Mouse (Mus musculus) liver, embryonic 12.5 days (tissue): ENCODE measurements at regions not wholly inside any gene's neighbourhood (a gene's known extent, or its start where the extent isn't known, plus 50 kb on each side); places are given as distances from the start of the nearest gene placed in this dataset.

Source experiments
- ATAC-seq: fragments of 200-750 bp; cut with Nextera tagmentation; 2 replicates; pipeline ENCODE4 v1.8.0; 2017; ENCODE audit warnings: moderate number of reproducible peaks, mild to moderate bottlenecking, moderate library complexity
- H3K27ac ChIP-seq: fragments of 300-500 bp; sonication (generic); 2 replicates; pipeline ENCODE4 v1.5.1; 2016; ENCODE audit warnings: mild to moderate bottlenecking
- H3K27me3 ChIP-seq: fragments of 300-500 bp; sonication (generic); replicated peaks from 2 replicates; pipeline ENCODE4 v1.6.1; 2016; ENCODE audit warnings: mild to moderate bottlenecking, moderate library complexity
- H3K36me3 ChIP-seq: fragments of 300-500 bp; sonication (generic); 2 replicates; pipeline ENCODE4 v1.6.1; 2016; ENCODE audit warnings: mild to moderate bottlenecking, moderate library complexity
- H3K4me1 ChIP-seq: fragments of 300-500 bp; sonication (generic); 2 replicates; pipeline ENCODE4 v1.6.1; 2016
- H3K4me2 ChIP-seq: fragments of 300-500 bp; sonication (generic); 2 replicates; pipeline ENCODE4 v1.6.1; 2016; ENCODE audit warnings: mild to moderate bottlenecking, moderate library complexity
- H3K4me3 ChIP-seq: fragments of 300-500 bp; sonication (generic); 2 replicates; pipeline ENCODE4 v1.5.1; 2016; ENCODE audit warnings: mild to moderate bottlenecking, moderate library complexity
- H3K9ac ChIP-seq: fragments of 300-500 bp; sonication (generic); 2 replicates; pipeline ENCODE4 v1.6.1; 2016; ENCODE audit warnings: mild to moderate bottlenecking, moderate library complexity
- H3K9me3 ChIP-seq: fragments of 300-500 bp; sonication (generic); replicated peaks from 2 replicates; pipeline ENCODE4 v1.6.1; 2016; ENCODE audit warnings: mild to moderate bottlenecking, moderate library complexity
- WGBS: fragments of 180-500 bp; shearing (Covaris S2); methylation state at CpG from one replicate; pipeline ENCODE4 v1.1.7; 2016; ENCODE audit not compliant: insufficient replicate concordance; 5-methylcytosine and 5-hydroxymethylcytosine counted together

DNA sequence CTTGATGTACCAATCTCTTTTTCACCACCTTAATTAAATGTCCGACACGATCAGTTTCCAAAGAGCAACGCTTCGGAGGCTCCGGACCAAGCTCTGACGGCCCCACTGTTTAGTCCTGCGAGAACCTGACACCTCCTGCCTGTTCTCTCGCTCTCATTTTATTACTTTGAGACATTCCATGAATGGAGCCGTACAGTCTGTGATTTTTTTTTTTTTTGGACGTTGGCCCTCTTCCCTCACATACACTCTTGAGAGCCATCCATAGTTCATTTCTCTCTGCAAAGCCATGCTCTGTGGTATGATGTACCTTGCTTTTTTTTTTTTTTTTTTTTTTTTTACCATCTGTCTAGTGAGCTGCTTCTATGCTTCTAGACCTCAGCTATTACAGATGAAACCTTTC, 106.7 kb downstream of the Nxnl2 start:
- H3K4me2 ChIP-seq: no peak overlapping the region
- no peak for ATAC-seq
- H3K4me3 ChIP-seq: no peak overlapping the region
- no peak overlapping the region for H3K9ac ChIP-seq
- 69% methylated on average over 10 of the region's 10 CpGs for WGBS
- no peaks in the 10 kb centered on the region for H3K9me3 ChIP-seq
- H3K36me3 ChIP-seq: no peaks in the 10 kb centered on the region
- H3K27ac ChIP-seq: no peak overlapping the region
- H3K27me3 ChIP-seq: no peaks in the 10 kb centered on the region
- H3K4me1 ChIP-seq: no peaks in the 10 kb centered on the region

DNA sequence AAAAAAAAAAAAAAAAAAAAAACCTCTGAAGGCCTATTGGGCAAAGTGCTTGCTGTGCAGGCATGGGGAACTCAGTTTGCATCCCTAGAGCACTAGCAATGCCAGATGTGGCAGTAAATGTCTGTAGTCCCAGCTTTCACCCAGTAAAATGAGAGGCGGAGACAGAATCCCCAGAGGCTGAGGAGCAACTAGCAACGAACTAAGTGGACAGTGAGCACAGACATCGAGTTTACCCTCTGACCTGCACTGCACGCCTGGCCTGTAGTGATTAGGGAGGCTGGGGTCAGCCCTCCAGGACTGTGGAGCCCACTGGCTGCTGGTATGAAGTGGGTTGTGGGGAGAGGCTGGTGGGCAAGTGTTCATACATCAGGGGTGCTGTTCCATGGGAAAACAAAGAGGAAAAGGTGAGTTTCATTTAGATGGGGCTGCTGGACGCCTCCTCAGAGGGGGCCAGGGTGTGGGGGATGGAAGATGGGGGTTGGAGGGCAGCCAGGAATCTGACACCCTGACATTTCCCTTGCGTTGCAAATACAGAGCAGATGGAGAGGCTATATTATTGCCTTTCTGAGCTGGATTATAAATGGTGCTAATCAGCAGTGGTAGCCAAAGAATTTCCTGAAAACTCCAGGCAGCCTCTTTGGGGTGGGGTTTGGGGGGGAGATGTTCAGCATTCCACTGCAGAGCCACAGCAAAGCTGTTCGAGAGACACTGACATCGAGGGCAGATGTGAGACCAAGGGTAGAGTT, 109.0 kb downstream of the Nxnl2 start:
- Histone ChIP-seq H3K27me3 (no peaks in the 10 kb centered on the region), H3K27ac (no peak overlapping the region), H3K4me1 (no peaks in the 10 kb centered on the region), H3K9me3 (peaks cover 9% of the 10 kb centered on the region), H3K36me3 (no peaks in the 10 kb centered on the region), H3K4me3 (no peak overlapping the region), H3K9ac (no peak overlapping the region), H3K4me2 (no peak overlapping the region)
- 47% methylated on average over 8 of the region's 8 CpGs for WGBS
- no peak for ATAC-seq

DNA sequence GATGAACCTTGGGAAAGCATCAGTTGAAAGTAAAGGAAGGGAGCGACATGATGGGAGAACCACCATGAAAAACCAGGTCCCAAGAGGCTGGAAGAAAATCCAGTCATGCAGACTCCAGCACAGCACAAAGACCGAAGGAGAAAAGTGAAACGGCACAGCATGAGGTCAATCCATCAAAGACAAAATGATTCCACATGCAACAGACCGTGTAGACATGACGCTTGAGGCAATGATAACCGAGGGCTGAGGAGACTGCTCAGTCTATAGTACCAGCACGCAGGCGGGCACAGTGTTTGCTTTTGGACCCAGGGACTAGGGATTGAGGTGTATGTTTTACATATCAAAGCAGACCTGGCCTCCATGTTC, 109.5 kb downstream of the Nxnl2 start:
- peaks cover 13% of the 10 kb centered on the region for H3K9me3 ChIP-seq
- H3K4me2 ChIP-seq: no peak overlapping the region
- WGBS: 63% methylated on average over 8 of the region's 8 CpGs
- H3K9ac ChIP-seq: no peak overlapping the region
- no peaks in the 10 kb centered on the region for H3K36me3 ChIP-seq
- no peak overlapping the region for H3K27ac ChIP-seq
- H3K27me3 ChIP-seq: no peaks in the 10 kb centered on the region
- no peaks in the 10 kb centered on the region for H3K4me1 ChIP-seq
- no peak overlapping the region for H3K4me3 ChIP-seq
- ATAC-seq: no peak

DNA sequence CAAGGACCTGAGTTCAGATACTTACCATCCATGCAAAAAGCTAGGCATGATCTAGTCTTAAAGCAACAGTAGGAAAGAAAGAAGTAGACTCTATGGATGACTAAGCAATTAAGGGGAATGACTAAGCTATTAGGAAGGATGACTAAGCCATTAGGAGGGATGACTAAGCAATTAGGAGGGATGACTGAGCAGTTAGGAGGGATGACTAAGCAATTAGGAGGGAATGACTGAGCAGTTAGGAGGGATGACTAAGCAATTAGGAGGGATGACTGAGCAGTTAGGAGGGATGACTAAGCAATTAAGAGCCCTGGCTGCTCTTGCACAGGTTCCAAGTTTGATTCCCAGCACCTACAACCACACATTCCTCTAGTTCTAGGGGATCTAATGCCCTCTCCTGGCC, 113.9 kb downstream of the Nxnl2 start:
- Histone ChIP-seq H3K36me3 (no peaks in the 10 kb centered on the region), H3K4me2 (no peak overlapping the region), H3K9ac (no peak overlapping the region), H3K27ac (no peak overlapping the region), H3K27me3 (no peaks in the 10 kb centered on the region), H3K9me3 (peaks cover 15% of the 10 kb centered on the region), H3K4me1 (no peaks in the 10 kb centered on the region), H3K4me3 (no peak overlapping the region)
- ATAC-seq: no peak

DNA sequence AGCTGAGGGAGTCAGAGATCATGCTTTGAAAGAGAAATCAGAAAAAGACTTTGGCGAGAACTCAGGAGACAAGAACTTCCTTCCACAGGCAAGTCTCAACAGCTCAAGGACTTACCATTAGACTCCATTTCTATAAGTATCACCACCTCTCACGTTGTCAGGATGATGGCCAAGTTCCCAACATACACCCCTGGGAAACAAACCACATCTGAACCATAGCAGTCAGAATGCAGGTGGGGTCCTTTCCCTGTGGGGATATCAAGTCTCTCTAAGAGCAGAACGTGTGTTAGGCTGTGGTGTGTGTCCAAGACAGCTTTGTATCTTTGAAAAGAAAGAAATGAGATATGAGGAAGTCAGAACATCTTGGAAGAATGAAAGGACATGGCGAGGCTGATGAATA, 118.6 kb downstream of the Nxnl2 start:
- WGBS: 55% methylated on average over 4 of the region's 4 CpGs
- H3K9ac ChIP-seq: no peak overlapping the region
- H3K36me3 ChIP-seq: no peaks in the 10 kb centered on the region
- no peaks in the 10 kb centered on the region for H3K4me1 ChIP-seq
- H3K4me3 ChIP-seq: no peak overlapping the region
- no peak overlapping the region for H3K27ac ChIP-seq
- H3K4me2 ChIP-seq: no peak overlapping the region
- ATAC-seq: no peak
- peaks cover 10% of the 10 kb centered on the region for H3K9me3 ChIP-seq
- H3K27me3 ChIP-seq: no peaks in the 10 kb centered on the region

DNA sequence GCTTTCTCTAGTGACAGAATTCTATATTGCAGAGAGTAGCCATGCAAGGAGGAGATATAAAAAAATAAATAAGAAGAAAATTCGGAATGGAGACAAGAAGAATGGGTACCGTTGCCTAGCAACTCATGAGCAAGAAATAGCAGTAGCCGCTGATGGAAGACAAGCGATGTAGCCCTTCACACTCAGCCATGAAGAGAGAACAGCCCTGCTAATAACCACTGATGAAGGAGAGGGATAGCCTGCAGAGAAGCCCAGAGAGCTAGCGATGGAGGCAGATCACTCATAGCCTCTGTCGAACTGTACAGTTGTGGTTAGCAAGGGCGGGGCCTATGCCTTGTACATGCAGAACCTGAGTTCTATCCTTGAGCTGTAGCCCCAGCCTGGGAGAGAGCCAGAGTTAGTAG, 118.4 kb upstream of the S1pr3 start:
- Histone ChIP-seq H3K4me1 (no peaks in the 10 kb centered on the region), H3K27me3 (no peaks in the 10 kb centered on the region), H3K27ac (no peak overlapping the region), H3K4me2 (no peak overlapping the region), H3K4me3 (no peak overlapping the region), H3K9me3 (peaks cover 4% of the 10 kb centered on the region; the same call in 1 of the 2 replicates), H3K36me3 (no peaks in the 10 kb centered on the region), H3K9ac (no peak overlapping the region)
- 72% methylated on average over 7 of the region's 7 CpGs for WGBS
- ATAC-seq: no peak

DNA sequence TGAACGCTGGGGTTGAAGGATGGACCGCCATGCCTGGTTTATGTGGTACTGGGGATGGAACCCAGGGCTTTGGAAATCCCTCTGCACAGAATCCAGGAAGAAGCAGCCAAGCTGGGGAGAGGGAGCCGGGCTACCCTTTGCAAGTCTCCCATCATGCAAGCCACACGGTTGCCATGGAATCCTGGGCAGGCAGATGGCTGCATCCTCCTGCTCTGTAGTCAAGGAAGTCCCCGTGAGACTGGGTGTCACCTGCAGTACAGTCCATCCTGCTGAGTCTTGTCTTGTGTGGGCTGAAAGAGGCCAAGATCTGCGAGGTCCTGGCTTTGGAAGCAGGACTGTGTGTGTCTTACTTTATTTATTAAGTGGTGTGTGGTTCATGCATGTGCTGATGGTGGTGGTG, 117.5 kb upstream of the S1pr3 start:
- Histone ChIP-seq H3K9ac (no peak overlapping the region), H3K4me3 (no peak overlapping the region), H3K27ac (no peak overlapping the region), H3K27me3 (no peaks in the 10 kb centered on the region), H3K4me1 (no peaks in the 10 kb centered on the region), H3K9me3 (no peaks in the 10 kb centered on the region), H3K36me3 (no peaks in the 10 kb centered on the region), H3K4me2 (no peak overlapping the region)
- ATAC-seq: no peak
- WGBS: 71% methylated on average over 6 of the region's 6 CpGs

DNA sequence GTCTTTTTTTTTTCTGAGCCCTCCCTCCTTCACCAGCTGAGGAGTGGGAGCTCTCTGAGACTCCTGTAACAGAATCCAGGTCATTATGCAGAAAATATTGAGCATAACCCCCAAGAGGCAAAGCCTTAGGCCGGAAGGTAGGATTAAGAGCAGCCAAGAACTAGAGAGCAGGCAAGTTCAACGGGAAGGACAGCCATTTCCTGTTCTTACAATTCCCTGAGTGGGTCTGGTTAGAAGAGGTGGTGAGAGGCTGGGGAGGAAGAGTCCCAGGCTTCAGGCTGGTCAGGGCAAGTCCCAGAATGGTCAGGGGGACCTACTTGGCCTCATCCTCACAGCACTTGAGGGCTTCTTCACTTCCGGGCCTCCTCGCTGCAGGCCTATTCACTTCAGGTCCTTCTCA, 115.4 kb upstream of the S1pr3 start:
- Histone ChIP-seq H3K4me3 (no peak overlapping the region), H3K9me3 (no peaks in the 10 kb centered on the region), H3K9ac (no peak overlapping the region), H3K4me2 (no peak overlapping the region), H3K27me3 (no peaks in the 10 kb centered on the region), H3K27ac (no peak overlapping the region), H3K36me3 (no peaks in the 10 kb centered on the region), H3K4me1 (no peaks in the 10 kb centered on the region)
- ATAC-seq: no peak
- 65% methylated on average over 4 of the region's 4 CpGs for WGBS

DNA sequence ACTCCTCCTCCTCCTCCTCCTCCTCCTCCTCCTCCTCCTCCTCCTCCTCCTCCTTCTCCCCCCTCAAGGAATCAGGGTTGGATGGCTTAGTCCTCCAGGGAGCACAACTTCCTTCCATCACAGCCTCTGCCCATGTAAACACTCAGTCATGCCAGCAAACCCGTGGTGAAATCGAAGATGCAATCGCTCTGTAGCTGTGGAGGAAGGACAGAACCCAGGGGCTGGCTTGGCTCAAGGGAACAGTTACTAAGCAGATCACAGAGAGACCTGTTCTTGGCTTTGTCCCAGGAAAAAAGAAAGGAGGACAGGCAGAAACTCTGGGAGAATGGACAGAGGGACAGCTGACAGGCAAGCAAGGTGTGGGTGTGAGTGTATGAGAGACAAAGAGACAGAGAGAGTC, 112.6 kb upstream of the S1pr3 start:
- H3K4me2 ChIP-seq: no peak overlapping the region
- no peaks in the 10 kb centered on the region for H3K36me3 ChIP-seq
- no peaks in the 10 kb centered on the region for H3K4me1 ChIP-seq
- no peak overlapping the region for H3K27ac ChIP-seq
- no peak overlapping the region for H3K4me3 ChIP-seq
- H3K9ac ChIP-seq: no peak overlapping the region
- no peak for ATAC-seq
- 0 out of 2 replicates have a peak, but pooled peaks cover 2% of the 10 kb centered on the region for H3K9me3 ChIP-seq
- WGBS: 72% methylated on average over 3 of the region's 3 CpGs
- no peaks in the 10 kb centered on the region for H3K27me3 ChIP-seq

DNA sequence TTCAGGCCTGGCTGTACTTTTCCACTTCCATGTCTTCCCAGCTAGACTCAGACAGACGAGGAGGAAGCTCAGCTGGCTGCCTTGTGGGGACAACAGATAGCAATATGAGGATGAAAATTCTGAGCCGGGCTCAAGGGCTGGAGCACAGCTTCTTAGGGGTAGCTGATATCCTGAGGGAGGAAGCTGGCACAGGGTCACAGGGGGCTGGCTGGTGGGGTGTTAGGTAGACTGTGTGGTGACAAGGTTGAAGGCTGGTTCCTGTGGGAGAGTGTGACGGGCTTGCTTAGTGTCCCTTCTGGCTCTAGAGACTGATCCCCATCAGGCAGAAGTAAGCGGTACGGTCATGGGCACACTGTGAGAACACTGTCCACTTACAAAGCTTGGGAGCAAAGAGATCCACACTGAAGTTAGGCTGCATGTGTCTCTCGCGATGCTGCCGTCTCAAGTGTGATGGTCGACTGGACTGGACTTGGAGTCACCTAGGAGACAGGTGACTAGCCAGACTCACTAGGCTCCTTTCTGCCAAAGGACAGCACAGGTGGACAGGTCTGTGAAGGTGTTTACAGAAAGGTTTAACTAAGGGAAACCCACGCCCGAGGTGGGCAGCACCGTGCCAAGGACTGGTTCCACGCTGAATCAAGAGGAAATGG, 111.1 kb upstream of the S1pr3 start:
- Histone ChIP-seq H3K27ac (no peak overlapping the region), H3K9ac (no peak overlapping the region), H3K9me3 (0 out of 2 replicates have a peak, but pooled peaks cover 5% of the 10 kb centered on the region), H3K27me3 (no peaks in the 10 kb centered on the region), H3K4me2 (no peak overlapping the region), H3K4me1 (no peaks in the 10 kb centered on the region), H3K4me3 (no peak overlapping the region), H3K36me3 (no peaks in the 10 kb centered on the region)
- no peak for ATAC-seq
- WGBS: 71% methylated on average over 13 of the region's 13 CpGs

DNA sequence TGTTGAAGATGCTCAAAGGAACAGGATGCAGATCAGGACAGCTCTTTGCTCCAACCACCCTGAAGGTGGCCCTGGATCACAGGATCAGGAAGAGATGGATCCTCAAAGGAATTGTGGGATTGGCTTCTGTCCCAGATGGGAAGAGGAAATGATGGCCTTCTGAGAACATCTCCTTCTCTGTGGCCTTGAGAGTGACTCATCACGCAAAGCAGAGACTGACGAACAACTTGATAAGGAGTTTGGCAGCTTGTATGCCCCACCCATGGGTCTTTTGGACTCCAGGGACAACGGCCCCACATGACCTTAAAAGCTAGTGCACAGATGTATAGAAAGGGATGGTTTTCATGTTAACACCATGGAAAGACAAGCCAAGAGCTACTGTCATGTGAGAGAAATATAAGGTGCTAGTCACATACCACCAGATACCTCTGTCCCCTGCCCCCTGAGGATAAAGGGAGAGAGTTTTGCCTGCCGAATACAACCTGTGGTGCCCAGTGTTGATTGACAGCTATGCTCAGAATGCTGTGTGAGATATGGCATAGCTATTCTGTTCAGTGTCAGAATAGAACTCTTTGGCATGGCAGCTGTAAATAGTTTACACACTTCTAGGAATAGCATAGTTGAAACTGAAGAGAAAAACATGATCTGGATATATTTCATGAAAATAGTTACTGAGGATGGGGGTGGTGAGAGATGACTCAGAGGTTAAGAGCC, 109.2 kb upstream of the S1pr3 start:
- Histone ChIP-seq H3K4me2 (no peak overlapping the region), H3K27me3 (no peaks in the 10 kb centered on the region), H3K36me3 (no peaks in the 10 kb centered on the region), H3K9ac (no peak overlapping the region), H3K9me3 (0 out of 2 replicates have a peak, but pooled peaks cover 5% of the 10 kb centered on the region), H3K4me1 (no peaks in the 10 kb centered on the region), H3K4me3 (no peak overlapping the region), H3K27ac (no peak overlapping the region)
- no peak for ATAC-seq
- 43% methylated on average over 4 of the region's 4 CpGs for WGBS

DNA sequence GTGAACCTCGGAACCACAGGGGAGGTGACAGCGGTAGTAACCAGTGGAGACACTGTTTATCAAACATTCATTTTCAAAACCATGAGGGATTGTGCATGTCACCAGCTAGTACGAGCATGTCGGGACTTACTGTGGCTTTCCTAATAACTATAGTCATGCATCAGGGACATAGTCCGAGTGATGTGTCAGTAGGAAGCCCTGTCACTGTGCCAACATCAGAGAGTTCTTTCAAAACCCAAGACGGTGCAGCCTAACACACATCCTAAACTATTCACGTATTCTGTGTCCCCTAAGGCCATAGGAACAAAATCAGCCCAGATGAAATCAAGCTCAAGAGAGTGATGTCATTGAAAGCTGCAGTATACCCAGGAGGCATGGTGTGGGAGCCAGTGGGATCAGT, 107.0 kb upstream of the S1pr3 start:
- no peak for ATAC-seq
- Histone ChIP-seq H3K27ac (no peak overlapping the region), H3K27me3 (no peaks in the 10 kb centered on the region), H3K4me1 (no peaks in the 10 kb centered on the region), H3K4me2 (no peak overlapping the region), H3K4me3 (no peak overlapping the region), H3K36me3 (no peaks in the 10 kb centered on the region), H3K9ac (no peak overlapping the region), H3K9me3 (0 out of 2 replicates have a peak, but pooled peaks cover 5% of the 10 kb centered on the region)
- 80% methylated on average over 7 of the region's 7 CpGs for WGBS
